Mouse (Mus musculus): Measurements from ENCODE around the gene Afap1. TPM values are rescaled to one million over a fixed set of nuclear protein-coding genes. Genes with fewer than 3 reads are reported as not detected.

The Afap1 gene
- polyA plus RNA-seq, 1 experiment: 12.4 TPM

DNA sequence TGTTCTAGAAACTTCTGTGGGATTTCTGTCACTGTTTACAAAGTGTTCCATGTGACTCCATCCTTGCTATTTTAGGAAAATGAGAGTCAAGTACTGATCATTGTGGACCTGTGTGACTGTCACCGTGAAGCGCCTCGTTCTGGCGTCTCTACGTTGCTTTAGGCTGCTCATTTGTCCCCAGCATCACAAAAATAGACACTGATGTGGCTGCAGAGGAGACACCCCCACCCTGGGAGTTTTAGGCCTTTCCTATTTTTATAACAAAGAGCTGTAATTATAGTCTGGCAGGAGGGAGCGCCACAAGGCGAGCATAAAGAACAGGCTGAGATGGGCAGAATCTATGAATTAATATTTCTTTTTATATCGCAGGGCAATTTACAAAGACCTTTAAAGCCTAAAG lies 92.5 kb downstream of the Afap1 start:
- Histone ChIP-seq H3K27me3 (ENCODE audit: control insufficient read depth, insufficient read depth, insufficient read length) (no peaks in the 10 kb centered on the region), H3K4me2 (ENCODE audit: low read depth) (no peak overlapping the region), H3K36me3 (ENCODE audit: control insufficient read depth, insufficient read depth) (peaks cover 39% of the 10 kb centered on the region), H3K4me3 (no peak overlapping the region), H3ac (ENCODE audit: control insufficient read depth, insufficient read length) (no peak overlapping the region), H3K79me2 (ENCODE audit: control insufficient read depth, insufficient read depth) (no peaks in the 10 kb centered on the region)
- TF ChIP-seq POLR2A (IDR thresholded peaks at IDR 0.05; ENCODE audit: insufficient read length, low read depth) (no peak), CEBPB (IDR thresholded peaks at IDR 0.05; ENCODE audit: insufficient read depth, poor library complexity, severe bottlenecking) (no peak), MAX (IDR thresholded peaks at IDR 0.05; ENCODE audit: low read depth) (no peak), MYOD1 (IDR thresholded peaks at IDR 0.05; ENCODE audit: control insufficient read depth in 1 of 3, insufficient read length in 2 of 3, low read depth in 2 of 3) (no peak), USF1 (IDR thresholded peaks at IDR 0.05; ENCODE audit: low read depth) (no peak), TCF12 (IDR thresholded peaks at IDR 0.05; ENCODE audit: insufficient read depth, poor library complexity, severe bottlenecking) (no peak), E2F4 (IDR thresholded peaks at IDR 0.05; ENCODE audit: insufficient read depth) (no peak), MYOG (IDR thresholded peaks at IDR 0.05; ENCODE audit: control insufficient read depth in 1 of 3, insufficient read depth in 1 of 3, insufficient read length in 2 of 3, low read depth in 2 of 3) (no peak), TCF3 (IDR thresholded peaks at IDR 0.05; ENCODE audit: insufficient read length, low read depth) (no peak)

DNA sequence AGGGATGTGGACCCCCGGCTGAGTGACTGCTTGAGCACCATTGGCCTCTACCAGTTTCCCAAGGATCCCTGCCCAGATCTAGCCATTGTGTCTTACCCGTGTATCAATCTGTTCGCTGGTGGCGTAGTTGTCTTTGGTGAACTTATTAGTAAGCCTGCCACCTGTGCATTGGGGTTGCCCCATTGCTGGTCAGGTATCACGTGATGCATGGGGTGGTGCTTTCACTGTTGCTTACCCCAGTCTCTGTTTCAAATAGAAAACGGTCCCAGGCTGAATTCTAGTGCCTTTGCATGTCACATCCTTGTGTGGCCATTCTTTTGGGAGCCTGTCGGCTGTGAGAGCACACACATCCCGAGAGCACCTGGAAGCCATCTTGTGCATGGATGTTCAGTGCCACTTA lies 95.0 kb downstream of the Afap1 start:
- Histone ChIP-seq H3ac (ENCODE audit: control insufficient read depth, insufficient read length) (no peak overlapping the region), H3K36me3 (ENCODE audit: control insufficient read depth, insufficient read depth) (peaks cover 48% of the 10 kb centered on the region), H3K79me2 (ENCODE audit: control insufficient read depth, insufficient read depth) (no peaks in the 10 kb centered on the region), H3K4me2 (ENCODE audit: low read depth) (no peak overlapping the region), H3K27me3 (ENCODE audit: control insufficient read depth, insufficient read depth, insufficient read length) (no peaks in the 10 kb centered on the region), H3K4me3 (no peak overlapping the region)
- TF ChIP-seq MYOD1 (IDR thresholded peaks at IDR 0.05; ENCODE audit: control insufficient read depth in 1 of 3, insufficient read length in 2 of 3, low read depth in 2 of 3) (no peak), MYOG (IDR thresholded peaks at IDR 0.05; ENCODE audit: control insufficient read depth in 1 of 3, insufficient read depth in 1 of 3, insufficient read length in 2 of 3, low read depth in 2 of 3) (no peak)

- Histone ChIP-seq H3K79me2 (ENCODE audit: control insufficient read depth, insufficient read depth) (no peaks in the 10 kb centered on the region), H3ac (ENCODE audit: control insufficient read depth, insufficient read length) (no peak overlapping the region), H3K27me3 (ENCODE audit: control insufficient read depth, insufficient read depth, insufficient read length) (no peaks in the 10 kb centered on the region), H3K4me2 (ENCODE audit: low read depth) (no peak overlapping the region), H3K36me3 (ENCODE audit: control insufficient read depth, insufficient read depth) (peaks cover 43% of the 10 kb centered on the region), H3K4me3 (no peak overlapping the region)
- TF ChIP-seq POLR2AphosphoS2 (IDR thresholded peaks at IDR 0.05; ENCODE audit: insufficient read length, low read depth): no peak
- TF ChIP-seq MAX (IDR thresholded peaks at IDR 0.05; ENCODE audit: low read depth): no peak
- no peak for TF ChIP-seq POLR2A (IDR thresholded peaks at IDR 0.05; ENCODE audit: insufficient read length, low read depth)
- TF ChIP-seq E2F4 (IDR thresholded peaks at IDR 0.05; ENCODE audit: insufficient read depth): no peak
- no peak for TF ChIP-seq SRF (IDR thresholded peaks at IDR 0.05; ENCODE audit: control insufficient read depth, insufficient read length, low read depth)
- no peak for TF ChIP-seq REST (IDR thresholded peaks at IDR 0.05; ENCODE audit: insufficient read depth, insufficient read length)
- no peak for TF ChIP-seq TCF12 (IDR thresholded peaks at IDR 0.05; ENCODE audit: insufficient read depth, poor library complexity, severe bottlenecking)
- TF ChIP-seq TCF3 (IDR thresholded peaks at IDR 0.05; ENCODE audit: insufficient read length, low read depth): no peak
- no peak for TF ChIP-seq USF1 (IDR thresholded peaks at IDR 0.05; ENCODE audit: low read depth)
- no peak for TF ChIP-seq MYOD1 (IDR thresholded peaks at IDR 0.05; ENCODE audit: control insufficient read depth in 1 of 3, insufficient read length in 2 of 3, low read depth in 2 of 3)
- TF ChIP-seq CEBPB (IDR thresholded peaks at IDR 0.05; ENCODE audit: insufficient read depth, poor library complexity, severe bottlenecking): no peak
- TF ChIP-seq MYOG (IDR thresholded peaks at IDR 0.05; ENCODE audit: control insufficient read depth in 1 of 3, insufficient read depth in 1 of 3, insufficient read length in 2 of 3, low read depth in 2 of 3): no peak
Observed at GRCm38 (mm10) chr5:35989506-35989905, 96.4 kb downstream of the Afap1 start.

DNA sequence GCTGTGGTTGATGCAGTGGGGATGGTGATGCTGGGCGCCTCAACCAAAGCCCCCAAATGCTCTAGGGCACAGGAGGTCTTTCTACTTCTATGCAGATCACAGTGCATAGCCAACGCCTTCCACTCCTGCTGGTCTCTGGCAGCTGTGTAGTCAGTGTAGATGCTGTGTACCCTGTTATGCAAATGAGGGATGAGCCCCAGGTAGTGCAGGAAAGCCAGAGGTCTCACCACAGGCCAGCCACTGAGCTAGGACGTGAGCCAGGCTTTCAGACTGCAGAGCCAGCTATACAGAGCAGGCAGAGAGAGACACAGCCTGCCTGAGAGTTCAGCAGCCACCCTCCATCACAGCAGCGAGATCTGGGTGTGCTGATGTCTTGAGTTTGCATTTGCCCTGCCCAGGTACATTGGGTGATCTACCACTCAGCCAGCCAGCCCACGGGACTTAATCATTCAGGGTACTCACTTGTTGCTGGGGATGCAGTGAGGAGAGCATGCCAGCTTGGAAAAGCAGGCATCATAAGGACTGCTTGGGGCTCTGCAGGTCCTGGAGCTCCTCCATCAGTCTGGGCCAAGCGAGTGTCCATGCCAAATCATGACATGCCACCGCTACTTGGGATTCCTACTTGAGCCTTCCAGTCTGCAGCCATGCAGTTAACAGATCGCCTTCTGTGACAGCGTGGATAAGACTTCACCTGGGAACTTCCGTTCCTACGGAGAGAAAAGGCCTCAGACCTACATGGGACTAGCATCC lies 97.0 kb downstream of the Afap1 start:
- H3K36me3 ChIP-seq (ENCODE audit: control insufficient read depth, insufficient read depth): peaks cover 37% of the 10 kb centered on the region
- no peak overlapping the region for H3ac ChIP-seq (ENCODE audit: control insufficient read depth, insufficient read length)
- no peak overlapping the region for H3K4me3 ChIP-seq
- no peaks in the 10 kb centered on the region for H3K79me2 ChIP-seq (ENCODE audit: control insufficient read depth, insufficient read depth)
- H3K4me2 ChIP-seq (ENCODE audit: low read depth): no peak overlapping the region
- H3K27me3 ChIP-seq (ENCODE audit: control insufficient read depth, insufficient read depth, insufficient read length): no peaks in the 10 kb centered on the region
- no peak for TF ChIP-seq REST (IDR thresholded peaks at IDR 0.05; ENCODE audit: insufficient read depth, insufficient read length)
- TF ChIP-seq POLR2A (IDR thresholded peaks at IDR 0.05; ENCODE audit: insufficient read length, low read depth): no peak
- no peak for TF ChIP-seq SRF (IDR thresholded peaks at IDR 0.05; ENCODE audit: control insufficient read depth, insufficient read length, low read depth)
- no peak for TF ChIP-seq TCF3 (IDR thresholded peaks at IDR 0.05; ENCODE audit: insufficient read length, low read depth)
- no peak for TF ChIP-seq MYOG (IDR thresholded peaks at IDR 0.05; ENCODE audit: control insufficient read depth in 1 of 3, insufficient read depth in 1 of 3, insufficient read length in 2 of 3, low read depth in 2 of 3)

DNA sequence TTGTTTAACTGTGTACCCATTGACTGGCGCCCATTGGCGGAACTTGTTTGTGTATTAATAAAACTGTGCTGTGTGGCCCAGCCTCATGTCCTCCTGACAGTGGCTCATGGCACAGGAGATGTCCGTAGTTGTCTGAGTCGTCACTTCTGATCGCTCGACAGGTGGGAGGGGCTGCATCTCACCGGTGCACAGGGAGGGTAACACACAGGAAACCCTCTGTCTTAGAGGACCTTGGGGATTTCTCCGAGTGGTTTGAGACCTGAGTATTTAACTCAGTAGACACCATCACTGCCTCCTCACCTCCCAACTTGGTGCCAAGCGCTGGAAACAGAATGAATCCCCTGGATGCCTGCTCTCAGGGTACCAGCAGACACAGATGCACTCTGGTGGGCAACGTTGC lies 110.7 kb downstream of the Afap1 start:
- TF ChIP-seq CEBPB (IDR thresholded peaks at IDR 0.05; ENCODE audit: insufficient read depth, poor library complexity, severe bottlenecking) (no peak), REST (IDR thresholded peaks at IDR 0.05; ENCODE audit: insufficient read depth, insufficient read length) (no peak), TCF3 (IDR thresholded peaks at IDR 0.05; ENCODE audit: insufficient read length, low read depth) (no peak), TCF12 (IDR thresholded peaks at IDR 0.05; ENCODE audit: insufficient read depth, poor library complexity, severe bottlenecking) (no peak), MYOG (IDR thresholded peaks at IDR 0.05; ENCODE audit: control insufficient read depth in 1 of 3, insufficient read depth in 1 of 3, insufficient read length in 2 of 3, low read depth in 2 of 3) (no peak), POLR2A (IDR thresholded peaks at IDR 0.05; ENCODE audit: insufficient read length, low read depth) (no peak), MAX (IDR thresholded peaks at IDR 0.05; ENCODE audit: low read depth) (no peak), USF1 (IDR thresholded peaks at IDR 0.05; ENCODE audit: low read depth) (no peak), MYOD1 (IDR thresholded peaks at IDR 0.05; ENCODE audit: control insufficient read depth in 1 of 3, insufficient read length in 2 of 3, low read depth in 2 of 3) (no peak), SRF (IDR thresholded peaks at IDR 0.05; ENCODE audit: control insufficient read depth, insufficient read length, low read depth) (no peak), POLR2AphosphoS2 (IDR thresholded peaks at IDR 0.05; ENCODE audit: insufficient read length, low read depth) (no peak), E2F4 (IDR thresholded peaks at IDR 0.05; ENCODE audit: insufficient read depth) (no peak)
- no peaks in the 10 kb centered on the region for H3K27me3 ChIP-seq (ENCODE audit: control insufficient read depth, insufficient read depth, insufficient read length)
- H3K4me2 ChIP-seq (ENCODE audit: low read depth): no peak overlapping the region
- no peak overlapping the region for H3ac ChIP-seq (ENCODE audit: control insufficient read depth, insufficient read length)
- no peaks in the 10 kb centered on the region for H3K79me2 ChIP-seq (ENCODE audit: control insufficient read depth, insufficient read depth)
- no peak overlapping the region for H3K4me3 ChIP-seq
- peaks cover 3% of the 10 kb centered on the region for H3K36me3 ChIP-seq (ENCODE audit: control insufficient read depth, insufficient read depth)
